Mouse (Mus musculus) brain, embryonic 14.5 days (tissue): ENCODE results near the gene Adcyap1r1.

Experiments
- CTCF ChIP-seq: fragments of 200-500 bp; IDR thresholded peaks from 2 replicates; pipeline ENCODE4 v1.5.1; 2012; ENCODE audit warnings: inconsistent platforms, mild to moderate bottlenecking, moderate library complexity, borderline replicate concordance; ENCODE audit not compliant: insufficient read depth, insufficient read length; ENCODE audit errors: extremely low read depth
- POLR2A ChIP-seq: fragments of 200-500 bp; IDR thresholded peaks from 2 replicates; pipeline ENCODE4 v1.6.1; 2012; ENCODE audit warnings: mild to moderate bottlenecking, inconsistent platforms, borderline replicate concordance; ENCODE audit not compliant: poor library complexity, insufficient read depth, insufficient read length, severe bottlenecking; ENCODE audit errors: extremely low read depth

GRCm38 (mm10) chr6:55457727-55458126 lies 5.9 kb downstream of the Adcyap1r1 start:
- TF ChIP-seq CTCF = no peak
- TF ChIP-seq POLR2A = no peak
